Mouse (Mus musculus) MEL (cell line): ENCODE data around the gene Sap18. TPM values are rescaled to one million over a fixed set of nuclear protein-coding genes. Genes with fewer than 3 reads are reported as not detected.
A peak's percentile ranks its signal among the peaks of the same experiment; 100 is the strongest.

Experiments
- DNase-seq: peaks from one replicate; pipeline ENCODE4 v3.0.0; 2011; ENCODE audit warnings: low read depth, low spot score
- H3K27ac ChIP-seq: 2 replicates; pipeline ENCODE4 v1.5.1; 2012; ENCODE audit warnings: low read depth, mild to moderate bottlenecking, control low read depth, low read length, moderate library complexity; ENCODE audit not compliant: control insufficient read depth
- H3K27me3 ChIP-seq, 2 experiments: fragments of 150-350 bp in 1 of 2; sonication (generic) in 1 of 2; 2 replicates each; pipeline ENCODE4 v1.6.1; 2012; ENCODE audit warnings: low read length in 2 of 2, mild to moderate bottlenecking in 2 of 2, improper control_type of control experiment in 1 of 2, moderate library complexity in 1 of 2; ENCODE audit not compliant: insufficient read depth in 2 of 2, control insufficient read depth in 1 of 2
- H3K36me3 ChIP-seq, 2 experiments: 2 replicates each; pipeline ENCODE4 v1.6.1; 2012 to 2014; ENCODE audit warnings: low read length in 2 of 2, improper control_type of control experiment in 1 of 2, inconsistent platforms in 1 of 2, mild to moderate bottlenecking in 1 of 2; ENCODE audit not compliant: insufficient read depth in 2 of 2, control insufficient read depth in 1 of 2
- H3K4me1 ChIP-seq, 2 experiments: fragments of 150-350 bp in 1 of 2; sonication (generic) in 1 of 2; 2 replicates each; pipeline ENCODE4 v1.6.1; 2012; ENCODE audit warnings: low read length in 2 of 2, improper control_type of control experiment in 1 of 2, mild to moderate bottlenecking in 1 of 2; ENCODE audit not compliant: insufficient read depth in 2 of 2, control insufficient read depth in 1 of 2
- H3K4me3 ChIP-seq, 2 experiments: fragments of 150-350 bp in 1 of 2; sonication (generic) in 1 of 2; 2 replicates each; pipeline ENCODE4 v1.5.1; 2012; ENCODE audit warnings: low read depth in 2 of 2, low read length in 2 of 2, mild to moderate bottlenecking in 2 of 2, moderate library complexity in 2 of 2, control low read depth in 1 of 2, improper control_type of control experiment in 1 of 2; ENCODE audit not compliant: control insufficient read depth in 1 of 2, insufficient read depth in 1 of 2
- H3K79me2 ChIP-seq: 2 replicates; pipeline ENCODE4 v1.6.1; 2012; ENCODE audit warnings: mild to moderate bottlenecking, low read length, moderate library complexity; ENCODE audit not compliant: control insufficient read depth, poor library complexity, insufficient read depth
- H3K9ac ChIP-seq: 2 replicates; pipeline ENCODE4 v1.6.1; 2012; ENCODE audit warnings: low read depth, mild to moderate bottlenecking, control low read depth, low read length, moderate library complexity; ENCODE audit not compliant: control insufficient read depth, poor library complexity, severe bottlenecking
- H3K9me3 ChIP-seq: fragments of 150-350 bp; sonication (generic); replicated peaks from 2 replicates; pipeline ENCODE4 v1.6.1; 2012; ENCODE audit warnings: mild to moderate bottlenecking, low read length, improper control_type of control experiment, moderate library complexity; ENCODE audit not compliant: insufficient read depth
- CTCF ChIP-seq, 3 experiments: IDR thresholded peaks in 2 of 3; conservative IDR thresholded peaks in 1 of 3; 2 replicates each; pipeline ENCODE4 v1.5.1; 2011 to 2012; ENCODE audit warnings: low read length in 3 of 3, low read depth in 2 of 3, mild to moderate bottlenecking in 2 of 3, improper control_type of control experiment in 1 of 3, inconsistent platforms in 1 of 3, mixed read lengths in 1 of 3, moderate library complexity in 1 of 3; ENCODE audit not compliant: control insufficient read depth in 1 of 3, insufficient read depth in 1 of 3, poor library complexity in 1 of 3, severe bottlenecking in 1 of 3
- ELF1 ChIP-seq: IDR thresholded peaks from 2 replicates; pipeline ENCODE4 v1.6.1; 2014; ENCODE audit warnings: low read depth, mild to moderate bottlenecking, inconsistent platforms, low read length, improper control_type of control experiment, moderate library complexity
- EP300 ChIP-seq, 2 experiments: IDR thresholded peaks; 2 replicates each; pipeline ENCODE4 v1.6.1; 2011; ENCODE audit warnings: improper control_type of control experiment in 2 of 2, low read length in 2 of 2, low read depth in 1 of 2, mild to moderate bottlenecking in 1 of 2
- ETS1 ChIP-seq: IDR thresholded peaks from 2 replicates; pipeline ENCODE4 v1.6.1; 2012; ENCODE audit warnings: low read depth, mild to moderate bottlenecking, inconsistent platforms, low read length, improper control_type of control experiment, moderate library complexity
- GATA1 ChIP-seq: IDR thresholded peaks from 2 replicates; pipeline ENCODE4 v1.6.1; 2011; ENCODE audit warnings: low read depth, low read length, improper control_type of control experiment
- HCFC1 ChIP-seq: IDR thresholded peaks from 2 replicates; pipeline ENCODE4 v1.6.1; 2012; ENCODE audit warnings: low read depth, mild to moderate bottlenecking, inconsistent platforms, low read length, improper control_type of control experiment, moderate library complexity
- MEF2A ChIP-seq: IDR thresholded peaks from 2 replicates; pipeline ENCODE4 v1.6.1; 2014; ENCODE audit warnings: low read depth, mild to moderate bottlenecking, inconsistent platforms, low read length, improper control_type of control experiment; ENCODE audit not compliant: poor library complexity, insufficient replicate concordance, severe bottlenecking; ENCODE audit errors: extremely low read depth
- MXI1 ChIP-seq: IDR thresholded peaks from 2 replicates; pipeline ENCODE4 v1.6.1; 2011; ENCODE audit warnings: mild to moderate bottlenecking, low read depth, low read length, improper control_type of control experiment
- MYB ChIP-seq: IDR thresholded peaks from 2 replicates; pipeline ENCODE4 v1.6.1; 2011; ENCODE audit warnings: mild to moderate bottlenecking, low read depth, low read length, improper control_type of control experiment
- MYC ChIP-seq: IDR thresholded peaks from 2 replicates; pipeline ENCODE4 v1.6.1; 2011; ENCODE audit warnings: low read depth, mild to moderate bottlenecking, low read length, improper control_type of control experiment, moderate library complexity
- POLR2AphosphoS2 ChIP-seq: IDR thresholded peaks from 2 replicates; pipeline ENCODE4 v1.6.1; 2011; ENCODE audit warnings: low read length, improper control_type of control experiment
- POLR2AphosphoS5 ChIP-seq: IDR thresholded peaks from 2 replicates; pipeline ENCODE4 v1.6.1; 2012; ENCODE audit warnings: low read depth, borderline replicate concordance, mild to moderate bottlenecking, inconsistent platforms, low read length, moderate library complexity, mixed read lengths
- RAD21 ChIP-seq: IDR thresholded peaks from 2 replicates; pipeline ENCODE4 v1.6.1; 2011; ENCODE audit warnings: mild to moderate bottlenecking, low read depth, low read length, improper control_type of control experiment
- SIN3A ChIP-seq: IDR thresholded peaks from 2 replicates; pipeline ENCODE4 v1.6.1; 2012; ENCODE audit warnings: low read length, improper control_type of control experiment, inconsistent platforms
- TAL1 ChIP-seq: IDR thresholded peaks from 2 replicates; pipeline ENCODE4 v1.6.1; 2012; ENCODE audit warnings: mild to moderate bottlenecking, inconsistent platforms, low read length, moderate library complexity, mixed read lengths
- TCF12 ChIP-seq: IDR thresholded peaks from 2 replicates; pipeline ENCODE4 v1.6.1; 2014; ENCODE audit warnings: low read depth, mild to moderate bottlenecking, inconsistent platforms, low read length, improper control_type of control experiment, moderate library complexity
- USF1 ChIP-seq: IDR thresholded peaks from 2 replicates; pipeline ENCODE4 v1.6.1; 2014; ENCODE audit warnings: low read depth, mild to moderate bottlenecking, inconsistent platforms, low read length, improper control_type of control experiment, moderate library complexity
- ZKSCAN1 ChIP-seq: IDR thresholded peaks from 2 replicates; pipeline ENCODE4 v1.6.1; 2012; ENCODE audit warnings: low read depth, mild to moderate bottlenecking, inconsistent platforms, low read length, improper control_type of control experiment, moderate library complexity
- ZMIZ1 ChIP-seq: IDR thresholded peaks from 2 replicates; pipeline ENCODE4 v1.6.1; 2012; ENCODE audit warnings: low read depth, mild to moderate bottlenecking, inconsistent platforms, low read length, improper control_type of control experiment, moderate library complexity
- ZNF384 ChIP-seq: IDR thresholded peaks from 2 replicates; pipeline ENCODE4 v1.6.1; 2012; ENCODE audit warnings: low read depth, mild to moderate bottlenecking, inconsistent platforms, low read length, improper control_type of control experiment
- polyA plus RNA-seq, 2 experiments: library from polyadenylated mRNA; stranded (reverse) in 1 of 2; unstranded in 1 of 2; fragments of >175 nt in 1 of 2; fragments of >200 nt in 1 of 2; gene quantifications; 2 replicates each; pipeline versions ENCODE4 v1.2.1 to v1.2.4; 2012; ENCODE audit warnings: low replicate concordance in 2 of 2, low read depth in 1 of 2; ENCODE audit not compliant: insufficient read length in 2 of 2, insufficient read depth in 1 of 2, missing spikeins in 1 of 2
- total RNA-seq: library from RNA; depleted of rRNA; stranded (reverse); fragments of 300-350 nt; gene quantifications from 2 replicates; pipeline ENCODE4 v1.2.3, GENCODE M21; 2012

Gene Sap18
- total and polyA plus RNA-seq, 3 experiments, result 13.7 to 201 TPM; not detected in 1

DNA sequence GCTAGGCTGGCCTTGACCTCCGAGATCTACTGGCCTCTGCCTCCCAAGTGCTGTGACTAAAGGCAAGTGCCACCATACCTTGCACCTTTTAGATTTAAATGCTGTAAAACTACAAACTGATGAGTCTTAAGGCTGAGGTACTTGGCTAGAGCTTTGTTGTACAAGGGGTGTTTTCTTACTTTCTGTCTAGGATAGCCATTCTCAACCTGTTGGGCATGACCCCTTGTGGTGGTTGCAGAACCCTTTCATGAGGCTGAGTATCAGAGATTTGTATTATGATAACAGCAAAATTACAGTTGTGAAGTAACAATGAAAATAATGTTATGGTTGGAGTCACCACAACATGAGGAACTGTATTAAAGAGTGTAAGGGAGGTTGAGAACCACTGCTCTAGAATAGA, 29.3 kb downstream of the Sap18 start:
- H3K9ac ChIP-seq, result peak overlapping the region; percentile 81
- H3K27me3 ChIP-seq, result no peaks in the 10 kb centered on the region
- peak overlapping the region; percentile 71 to 84 for H3K4me3 ChIP-seq
- peaks cover 7 to 13% of the 10 kb centered on the region in 2 experiments for H3K4me1 ChIP-seq
- peak; percentile 47 for DNase-seq
- H3K36me3 ChIP-seq, result peaks cover 5 to 23% of the 10 kb centered on the region in 2 experiments; a peak in 3 of 4 replicates
- peak overlapping the region; percentile 88 for H3K27ac ChIP-seq
- no peaks in the 10 kb centered on the region for H3K9me3 ChIP-seq
- TF ChIP-seq ZKSCAN1, result no peak
- 0 out of 2 replicates have a peak, but pooled peaks have one; percentile 47 for TF ChIP-seq POLR2AphosphoS2
- no peak for TF ChIP-seq USF1
- TF ChIP-seq ZMIZ1, result no peak
- no peak for TF ChIP-seq RAD21
- peak; percentile 41; the same call in 1 of the 2 replicates for TF ChIP-seq GATA1
- no peak; a peak in 1 of 6 replicates for TF ChIP-seq CTCF (IDR thresholded peaks at IDR 0.05 in 2 of 3, conservative IDR thresholded peaks at IDR 0.05 in 1 of 3; ENCODE audit: control insufficient read depth in 1 of 3, insufficient read depth in 1 of 3, low read depth in 2 of 3, low read length in 3 of 3, poor library complexity in 1 of 3, severe bottlenecking in 1 of 3)
- H3K79me2 ChIP-seq, result peaks cover 32% of the 10 kb centered on the region

DNA sequence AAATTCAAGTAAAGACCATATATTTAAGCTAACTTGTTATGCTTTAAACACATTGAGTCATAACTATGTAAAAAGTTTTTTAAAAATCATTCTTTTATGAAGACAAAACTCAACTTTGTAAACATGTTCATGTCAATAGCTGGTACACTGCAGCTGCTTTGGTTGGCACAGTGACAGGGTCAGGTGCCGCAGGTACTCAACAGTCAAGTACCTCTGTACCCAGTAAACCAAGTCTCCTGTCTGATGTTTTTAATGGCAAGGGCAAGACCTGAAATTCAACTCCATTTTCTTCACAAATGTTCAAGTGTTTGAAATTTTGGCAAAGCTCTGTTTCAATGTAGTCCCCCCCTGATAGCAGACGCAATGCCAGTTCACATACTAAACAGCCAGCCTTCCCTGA, 35.5 kb downstream of the Sap18 start:
- Histone ChIP-seq H3K79me2 (no peaks in the 10 kb centered on the region), H3K4me3 (no peak overlapping the region), H3K27ac (no peak overlapping the region), H3K9me3 (no peaks in the 10 kb centered on the region), H3K36me3 (peaks cover 0 to 9% of the 10 kb centered on the region in 2 experiments), H3K9ac (no peak overlapping the region), H3K27me3 (no peaks in the 10 kb centered on the region), H3K4me1 (peaks cover 0 to 5% of the 10 kb centered on the region in 2 experiments; a peak in 3 of 4 replicates)
- TF ChIP-seq POLR2AphosphoS5 (no peak), ELF1 (no peak), USF1 (no peak)
- DNase-seq, result no peak

DNA sequence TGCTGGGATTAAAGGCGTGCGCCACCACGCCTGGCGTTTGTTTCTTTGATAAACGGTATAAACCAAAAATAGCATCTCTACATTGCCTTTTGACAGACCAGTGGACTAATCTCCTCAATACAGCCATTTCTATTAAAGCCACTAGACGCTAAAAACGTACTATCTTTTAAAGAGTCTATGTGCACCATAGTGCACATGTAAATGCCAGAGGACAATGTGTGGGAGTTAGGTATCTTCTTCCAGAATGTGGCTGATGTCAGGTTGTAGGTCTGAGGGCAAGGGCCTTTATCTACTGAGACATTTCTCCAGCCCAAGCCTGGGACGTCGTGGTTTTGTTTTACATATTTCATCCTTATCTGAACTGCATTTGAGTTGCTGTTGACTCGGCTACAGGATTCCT, 37.2 kb downstream of the Sap18 start:
- Histone ChIP-seq H3K9me3 (no peaks in the 10 kb centered on the region), H3K27me3 (no peaks in the 10 kb centered on the region), H3K27ac (no peak overlapping the region), H3K4me3 (no peak overlapping the region), H3K4me1 (peaks cover 0 to 5% of the 10 kb centered on the region in 2 experiments; a peak in 3 of 4 replicates), H3K9ac (no peak overlapping the region), H3K79me2 (no peaks in the 10 kb centered on the region), H3K36me3 (peaks cover 3 to 8% of the 10 kb centered on the region in 2 experiments)
- TF ChIP-seq USF1, result no peak
- TF ChIP-seq ELF1, result no peak
- peak; percentile 56 to 73; a peak in 3 of 4 replicates for TF ChIP-seq EP300 (IDR thresholded peaks at IDR 0.05; ENCODE audit: low read depth in 1 of 2, low read length in 2 of 2)
- TF ChIP-seq SIN3A, result peak; percentile 30; the same call in 1 of the 2 replicates
- peak; percentile 43 for TF ChIP-seq TAL1
- TF ChIP-seq GATA1, result peak; percentile 76
- peak; percentile 43; the same call in 1 of the 2 replicates for TF ChIP-seq MYC
- TF ChIP-seq RAD21, result no peak
- no peak for TF ChIP-seq ZKSCAN1
- TF ChIP-seq ETS1, result peak; percentile 36; the same call in 1 of the 2 replicates
- peak; percentile 10; the same call in 1 of the 2 replicates for TF ChIP-seq MYB
- peak; percentile 65 for TF ChIP-seq MXI1
- TF ChIP-seq ZNF384, result no peak
- TF ChIP-seq HCFC1, result no peak
- peak; percentile 89; the same call in 1 of the 2 replicates for TF ChIP-seq MEF2A
- peak; percentile 68; the same call in 1 of the 2 replicates for TF ChIP-seq TCF12
- DNase-seq, result peak; percentile 81
